ENCODE assay signal across 24 mouse cellular contexts in genomic region chr7:80065250-80065649, GRCm38 (mm10). TPM values are rescaled to one million over a fixed set of nuclear protein-coding genes. Genes with fewer than 3 reads are reported as not detected.
DNase-seq lines count a peak whose midpoint lies in the region; ATAC-seq lines count a peak whose summit lies in the region.
"Had no signal": no experiment of that assay in that cellular context is flagged by ENCODE, and none has a peak within 500 bp of the region (broad histone marks: within the 10 kb centered on the region; RNA-seq: fewer than 3 reads in every experiment).

No protein-coding gene starts in this region.

- H3K9ac ChIP-seq in forebrain, embryonic 12.5 days = no peak overlapping the region
- H3K9ac ChIP-seq in heart, embryonic 13.5 days = peak overlapping the region; percentile 37; the same call in 1 of the 2 replicates
- no peak overlapping the region for H3K9ac ChIP-seq in midbrain, embryonic 15.5 days
- H3K9ac ChIP-seq: heart, embryonic 15.5 days; hindbrain, embryonic 15.5 days; liver, embryonic 12.5 days; liver, postnatal 0 days; stomach, embryonic 15.5 days had no signal

- H3K4me3 ChIP-seq in forebrain, embryonic 10.5 days = no peak overlapping the region
- no peak overlapping the region for H3K4me3 ChIP-seq in forebrain, embryonic 12.5 days (replicated peaks)
- no peak overlapping the region for H3K4me3 ChIP-seq in heart, embryonic 13.5 days
- H3K4me3 ChIP-seq in midbrain, embryonic 10.5 days = no peak overlapping the region
- no peak overlapping the region for H3K4me3 ChIP-seq in midbrain, embryonic 15.5 days
- H3K4me3 ChIP-seq: heart, embryonic 15.5 days; hindbrain, embryonic 15.5 days; liver, embryonic 12.5 days; stomach, embryonic 15.5 days had no signal

- no peaks in the 10 kb centered on the region for H3K9me3 ChIP-seq in forebrain, embryonic 10.5 days
- H3K9me3 ChIP-seq in forebrain, embryonic 12.5 days = no peaks in the 10 kb centered on the region
- H3K9me3 ChIP-seq in heart, embryonic 13.5 days = no peaks in the 10 kb centered on the region
- no peaks in the 10 kb centered on the region for H3K9me3 ChIP-seq in midbrain, embryonic 10.5 days (replicated peaks)
- H3K9me3 ChIP-seq in midbrain, embryonic 15.5 days = no peaks in the 10 kb centered on the region
- H3K9me3 ChIP-seq: heart, embryonic 15.5 days; hindbrain, embryonic 15.5 days; liver, embryonic 12.5 days; stomach, embryonic 15.5 days had no signal

- 89% methylated on average over 3 of the region's 3 CpGs for WGBS in forebrain, embryonic 10.5 days
- 90% methylated on average over 3 of the region's 3 CpGs for WGBS in forebrain, embryonic 12.5 days
- 61% methylated on average over 3 of the region's 3 CpGs for WGBS in heart, embryonic 13.5 days
- WGBS in midbrain, embryonic 10.5 days = 82% methylated on average over 3 of the region's 3 CpGs
- WGBS in midbrain, embryonic 15.5 days = 85% methylated on average over 3 of the region's 3 CpGs

- peaks cover 9% of the 10 kb centered on the region; the same call in 1 of the 2 replicates for H3K36me3 ChIP-seq in forebrain, embryonic 10.5 days (replicated peaks)
- H3K36me3 ChIP-seq in forebrain, embryonic 12.5 days (replicated peaks) = no peaks in the 10 kb centered on the region
- H3K36me3 ChIP-seq in heart, embryonic 13.5 days = 0 out of 2 replicates have a peak, but pooled peaks cover 4% of the 10 kb centered on the region
- 0 out of 2 replicates have a peak, but pooled peaks cover under 1% of the 10 kb centered on the region for H3K36me3 ChIP-seq in midbrain, embryonic 10.5 days
- no peaks in the 10 kb centered on the region for H3K36me3 ChIP-seq in midbrain, embryonic 15.5 days (replicated peaks)
- H3K36me3 ChIP-seq: heart, embryonic 15.5 days; hindbrain, embryonic 15.5 days; liver, embryonic 12.5 days; stomach, embryonic 15.5 days had no signal

- no peak for ATAC-seq in forebrain, embryonic 12.5 days (ENCODE audit: low FRiP score)
- ATAC-seq in heart, embryonic 13.5 days (ENCODE audit: extremely low read depth, insufficient number of reproducible peaks, low FRiP score, low TSS enrichment) = no peak; the same call in 1 of the 2 replicates
- ATAC-seq in midbrain, embryonic 15.5 days (replicated peaks) = no peak
- no peak for ATAC-seq in erythroid progenitor cell, adult 5-6 weeks (replicated peaks; ENCODE audit: low FRiP score, poor library complexity, severe bottlenecking)
- ATAC-seq: forebrain, embryonic 16.5 days; liver, embryonic 12.5 days; liver, postnatal 0 days; midbrain, embryonic 16.5 days had no signal

- no peak overlapping the region for H3K4me2 ChIP-seq in forebrain, embryonic 12.5 days
- no peak overlapping the region for H3K4me2 ChIP-seq in heart, embryonic 13.5 days
- H3K4me2 ChIP-seq in midbrain, embryonic 15.5 days = no peak overlapping the region
- H3K4me2 ChIP-seq: heart, embryonic 15.5 days; hindbrain, embryonic 15.5 days; liver, embryonic 12.5 days; stomach, embryonic 15.5 days had no signal

- no peaks in the 10 kb centered on the region for H3K27me3 ChIP-seq in forebrain, embryonic 10.5 days (ENCODE audit: poor library complexity, severe bottlenecking)
- no peaks in the 10 kb centered on the region for H3K27me3 ChIP-seq in forebrain, embryonic 12.5 days
- no peaks in the 10 kb centered on the region for H3K27me3 ChIP-seq in heart, embryonic 13.5 days (replicated peaks)
- no peaks in the 10 kb centered on the region for H3K27me3 ChIP-seq in midbrain, embryonic 10.5 days (ENCODE audit: low read depth, poor library complexity, severe bottlenecking)
- H3K27me3 ChIP-seq in midbrain, embryonic 15.5 days (replicated peaks) = no peaks in the 10 kb centered on the region
- H3K27me3 ChIP-seq: heart, embryonic 15.5 days; hindbrain, embryonic 15.5 days; liver, embryonic 12.5 days; stomach, embryonic 15.5 days had no signal

- intact Hi-C loops in heart, postnatal 36 days (cut with DNase I) = no loop called here

- peaks cover 96% of the 10 kb centered on the region for H3K4me1 ChIP-seq in forebrain, embryonic 10.5 days
- peaks cover 64% of the 10 kb centered on the region for H3K4me1 ChIP-seq in forebrain, embryonic 12.5 days
- H3K4me1 ChIP-seq in heart, embryonic 13.5 days = peaks cover 69% of the 10 kb centered on the region
- peaks cover 100% of the 10 kb centered on the region for H3K4me1 ChIP-seq in midbrain, embryonic 10.5 days
- H3K4me1 ChIP-seq in midbrain, embryonic 15.5 days = peaks cover 36% of the 10 kb centered on the region

- H3K27ac ChIP-seq in forebrain, embryonic 10.5 days = peak overlapping the region; percentile 51
- H3K27ac ChIP-seq in forebrain, embryonic 12.5 days = no peak overlapping the region
- H3K27ac ChIP-seq in heart, embryonic 13.5 days (replicated peaks) = no peak overlapping the region; the same call in 1 of the 2 replicates
- peak overlapping the region; percentile 67; the same call in 1 of the 2 replicates for H3K27ac ChIP-seq in midbrain, embryonic 10.5 days (replicated peaks)
- no peak overlapping the region for H3K27ac ChIP-seq in midbrain, embryonic 15.5 days
- H3K27ac ChIP-seq: heart, embryonic 15.5 days; hindbrain, embryonic 15.5 days; kidney, postnatal 0 days; liver, embryonic 12.5 days; stomach, embryonic 15.5 days had no signal

- no peak for DNase-seq in forebrain, embryonic 10.5 days (ENCODE audit: extremely low spot score, low spot score)
- DNase-seq in heart, postnatal 36 days = no peak
- DNase-seq in midbrain, embryonic 10.5 days (ENCODE audit: low spot score) = no peak
- DNase-seq: adrenal gland, postnatal 14 days; cerebellum, adult 18-20 months; cerebellum, postnatal 14 days; kidney, adult 18-20 months; kidney, postnatal 4 days; liver, postnatal 0 days; lung, postnatal 36 days; right cerebral cortex, postnatal 25 days; thymus, adult 18-20 months; thymus, postnatal 25 days had no signal

RNA-seq across cellular contexts. Expression of gene Zfp710, which starts 40.6 kb away (rescaled TPM):
- 33.3 and 33.4 TPM in 2 replicates for polyA plus RNA-seq in forebrain, embryonic 10.5 days (2016; fragmentation: Nextera tagmentation; extraction: Ambion mirVana)
- polyA plus RNA-seq in forebrain, embryonic 12.5 days (2016; fragmentation: Nextera tagmentation; extraction: Ambion mirVana) = 30.5 and 33.9 TPM in 2 replicates
- polyA plus RNA-seq in heart, embryonic 13.5 days (2015; fragmentation: Nextera tagmentation; extraction: Ambion mirVana) = 11.6 and 12.1 TPM in 2 replicates
- 10 to 100 TPM; 27.4 to 28.0 TPM for total RNA-seq in heart, postnatal 36 days (2021)
- 32.7 and 34.2 TPM in 2 replicates for polyA plus RNA-seq in midbrain, embryonic 10.5 days (2016; fragmentation: Nextera tagmentation; extraction: Ambion mirVana)
- polyA plus RNA-seq in midbrain, embryonic 15.5 days (2015; fragmentation: Nextera tagmentation; extraction: Ambion mirVana) = 18.0 and 18.6 TPM in 2 replicates
- total RNA-seq in erythroid progenitor cell, adult 5-6 weeks (2015; ENCODE audit: low replicate concordance) = 5.4 and 10.9 TPM in 2 replicates
- 2.4 and 3.6 TPM in 2 replicates for total RNA-seq in erythroid progenitor cell, adult 5-6 weeks (2017; ENCODE audit: low replicate concordance)

RNA-seq across cellular contexts. Expression of gene Idh2, which starts 49.9 kb away (rescaled TPM):
- 462 and 476 TPM in 2 replicates for polyA plus RNA-seq in forebrain, embryonic 10.5 days (2016; fragmentation: Nextera tagmentation; extraction: Ambion mirVana)
- 359 and 369 TPM in 2 replicates for polyA plus RNA-seq in forebrain, embryonic 12.5 days (2016; fragmentation: Nextera tagmentation; extraction: Ambion mirVana)
- 1,911 and 2,152 TPM in 2 replicates for polyA plus RNA-seq in heart, embryonic 13.5 days (2015; fragmentation: Nextera tagmentation; extraction: Ambion mirVana)
- 1,000 to 10,000 TPM; 1,714 to 2,029 TPM for total RNA-seq in heart, postnatal 36 days (2021)
- 428 and 429 TPM in 2 replicates for polyA plus RNA-seq in midbrain, embryonic 10.5 days (2016; fragmentation: Nextera tagmentation; extraction: Ambion mirVana)
- 242 and 249 TPM in 2 replicates for polyA plus RNA-seq in midbrain, embryonic 15.5 days (2015; fragmentation: Nextera tagmentation; extraction: Ambion mirVana)
- total RNA-seq in erythroid progenitor cell, adult 5-6 weeks (2015; ENCODE audit: low replicate concordance) = 11.7 and 45.8 TPM in 2 replicates
- 14.7 and 16.7 TPM in 2 replicates for total RNA-seq in erythroid progenitor cell, adult 5-6 weeks (2017; ENCODE audit: low replicate concordance)

Comparison
In these comparisons a context has a peak if more than half of its experiments do, and no peak if none do; other contexts are left out.
1. H3K27ac ChIP-seq: peak in forebrain, embryonic 10.5 days (single experiment) and midbrain, embryonic 10.5 days (single experiment); none in forebrain, embryonic 12.5 days (single experiment), heart, embryonic 13.5 days (single experiment) and midbrain, embryonic 15.5 days (single experiment).